Mouse (Mus musculus): Measurements from ENCODE around the gene Slc9a4. TPM values are rescaled to one million over a fixed set of nuclear protein-coding genes. Genes with fewer than 3 reads are reported as not detected.

Slc9a4 gene
- polyA plus RNA-seq, 1 experiment from 2014 or later: 0.04 TPM

Other genes starting within 250 kb of the Slc9a4 start
- gene Il1rl1, start 150.5 kb upstream of the Slc9a4 start, polyA plus RNA-seq (2015; fragmentation: Nextera tagmentation; extraction: Ambion mirVana): 0.34 TPM in 1 of 2 replicates, not detected in the other
- not detected in 2 replicates for gene Il18r1, start 114.5 kb upstream of the Slc9a4 start, polyA plus RNA-seq (2015; fragmentation: Nextera tagmentation; extraction: Ambion mirVana)
- gene Il18rap, start 64.7 kb upstream of the Slc9a4 start, polyA plus RNA-seq (2015; fragmentation: Nextera tagmentation; extraction: Ambion mirVana): 0.10 TPM in 1 of 2 replicates, not detected in the other
- 0.04 and 0.07 TPM in 2 replicates for gene Slc9a2, start 100.5 kb downstream of the Slc9a4 start, polyA plus RNA-seq (2015; fragmentation: Nextera tagmentation; extraction: Ambion mirVana)
- 6.2 and 6.6 TPM in 2 replicates for gene Mfsd9, start 210.6 kb downstream of the Slc9a4 start, polyA plus RNA-seq (2015; fragmentation: Nextera tagmentation; extraction: Ambion mirVana)
- 0.15 and 0.21 TPM in 2 replicates for gene Tmem182, start 225.5 kb downstream of the Slc9a4 start, polyA plus RNA-seq (2015; fragmentation: Nextera tagmentation; extraction: Ambion mirVana)

Data from neural tube, embryonic 13.5 days (tissue).